Mouse (Mus musculus) layer of hippocampus, adult 9-10 months (tissue): Measurements from ENCODE around the gene Lins1.

Source experiments
- DNase-seq: peaks from one replicate; pipeline ENCODE4 v3.0.0; 2022; ENCODE audit warnings: low spot score

Gene Lins1

GRCm38 (mm10) chr7:66689620-66690360 is at the start of gene Lins1:
Gene Lins1 (plus strand): TSS chr7:66689889.
- peak; percentile 96 for DNase-seq

GRCm38 (mm10) chr7:66645736-66646135 is 44.0 kb upstream of the Lins1 start:
- DNase-seq = no peak

- no peak for DNase-seq
These were observed 40.5 kb upstream of the Lins1 start for GRCm38 (mm10) chr7:66649181-66649580.

DNA sequence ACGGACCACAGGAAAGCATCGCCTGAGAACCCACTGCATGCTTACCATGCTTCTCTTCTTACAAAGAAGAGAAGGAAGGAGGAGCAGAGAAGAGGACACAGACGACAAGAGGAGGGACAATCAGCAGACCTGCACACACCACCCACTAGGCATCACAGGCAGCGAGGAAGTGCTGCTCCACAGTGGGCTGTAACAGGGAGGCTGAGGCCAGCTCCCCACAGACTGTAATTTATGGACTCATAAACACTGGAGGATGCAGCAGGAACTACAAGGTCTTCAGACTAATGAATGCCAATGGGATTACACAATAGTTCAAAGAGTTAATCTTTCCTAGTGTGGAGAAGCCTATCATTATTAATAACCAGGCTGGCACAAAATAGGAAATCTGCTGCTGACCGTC is 38.8 kb upstream of the Lins1 start:
- no peak for DNase-seq

DNA sequence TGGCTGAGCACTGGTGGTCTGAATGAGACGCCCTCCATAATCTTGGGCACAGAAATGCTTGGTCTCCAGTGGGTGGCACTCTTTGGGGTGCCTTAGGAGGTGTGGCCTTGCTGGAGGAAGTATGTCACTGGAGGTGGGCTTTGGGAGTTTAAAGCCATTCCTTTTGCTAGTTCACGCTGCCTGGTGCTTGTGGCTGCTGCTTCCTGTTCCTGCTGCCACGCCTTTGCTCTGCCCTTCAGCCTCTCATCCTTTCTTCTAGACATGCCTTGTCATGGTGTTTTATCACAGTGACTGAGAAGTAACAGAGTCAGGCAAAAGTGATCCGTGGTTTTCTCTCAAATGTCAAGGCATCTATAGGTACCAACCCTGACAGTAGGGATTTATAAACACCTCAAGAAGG is 37.5 kb upstream of the Lins1 start:
- no peak for DNase-seq

- no peak for DNase-seq
These were observed 36.1 kb upstream of the Lins1 start for GRCm38 (mm10) chr7:66653596-66653995.

GRCm38 (mm10) chr7:66655471-66655870 is 34.2 kb upstream of the Lins1 start:
- DNase-seq = no peak

GRCm38 (mm10) chr7:66660291-66660690 is 29.4 kb upstream of the Lins1 start:
- no peak for DNase-seq

GRCm38 (mm10) chr7:66660972-66661371 is 28.7 kb upstream of the Lins1 start:
- no peak for DNase-seq

- peak; percentile 87 for DNase-seq
These were observed 28.1 kb upstream of the Lins1 start for GRCm38 (mm10) chr7:66661572-66661971.

- no peak for DNase-seq
These were observed 26.1 kb upstream of the Lins1 start for GRCm38 (mm10) chr7:66663548-66663947.

DNA sequence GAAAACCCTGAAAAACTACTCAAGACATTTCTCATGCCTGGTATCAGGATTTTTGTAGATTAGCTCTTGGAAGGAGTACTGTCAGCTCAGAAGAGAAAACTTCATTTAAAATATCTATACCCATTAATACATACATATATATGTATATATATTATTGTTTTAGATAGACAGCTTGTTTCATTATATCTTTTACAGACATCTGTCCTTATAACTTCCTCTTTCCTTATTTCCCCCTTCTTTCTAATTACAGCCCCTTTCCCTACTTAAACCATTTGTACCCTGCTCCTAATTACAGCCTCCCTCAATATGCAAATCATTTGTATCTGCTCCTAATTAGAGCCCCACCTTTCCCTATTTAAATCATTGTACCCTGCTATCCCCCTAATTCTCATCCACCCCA is 22.6 kb upstream of the Lins1 start:
- no peak for DNase-seq

DNA sequence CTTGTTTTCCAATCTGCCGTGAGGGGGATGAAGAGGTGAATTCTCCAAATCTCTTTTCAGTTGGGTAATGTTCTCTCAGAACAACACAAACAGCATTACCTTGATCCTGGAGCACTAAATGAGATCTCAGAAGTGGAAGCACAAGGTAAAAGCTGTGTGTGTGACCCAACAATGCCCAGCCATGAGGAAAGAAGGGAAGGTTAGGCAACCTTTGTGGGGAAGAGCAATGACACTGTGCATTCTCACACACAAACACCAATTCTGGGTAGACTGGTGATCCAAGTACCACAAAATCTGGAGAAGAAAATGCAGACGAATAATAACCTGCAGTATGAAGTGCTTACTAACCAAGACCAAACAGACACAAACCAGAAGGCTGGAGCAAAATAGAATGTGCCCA is 13.9 kb upstream of the Lins1 start:
- no peak for DNase-seq

GRCm38 (mm10) chr7:66682119-66682863 is 7.4 kb upstream of the Lins1 start:
- DNase-seq = no peak

GRCm38 (mm10) chr7:66688721-66689120 is 968 bp upstream of the Lins1 start:
- no peak for DNase-seq

DNA sequence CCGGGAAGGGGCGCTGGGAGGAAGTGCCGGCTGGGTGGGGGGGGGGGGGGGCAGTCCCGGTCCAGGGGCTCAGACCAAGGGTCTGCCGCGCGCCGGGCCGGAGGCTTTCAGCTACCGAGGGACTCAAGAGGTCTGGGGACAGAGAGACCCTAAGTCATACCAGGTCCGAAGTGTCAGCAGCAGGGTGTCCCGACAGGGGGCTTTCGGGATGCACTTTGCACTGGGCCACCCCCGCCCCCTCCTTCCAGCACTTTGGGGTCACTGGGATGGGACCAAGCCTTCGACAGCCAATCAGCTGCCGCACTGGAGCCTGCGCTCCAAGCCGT is 432 bp upstream of the Lins1 start, which contains the start of gene Asb7:
TSS of gene Asb7 (minus strand) at position 303 of the 326 bp plus-strand sequence.
- no peak for DNase-seq

DNA sequence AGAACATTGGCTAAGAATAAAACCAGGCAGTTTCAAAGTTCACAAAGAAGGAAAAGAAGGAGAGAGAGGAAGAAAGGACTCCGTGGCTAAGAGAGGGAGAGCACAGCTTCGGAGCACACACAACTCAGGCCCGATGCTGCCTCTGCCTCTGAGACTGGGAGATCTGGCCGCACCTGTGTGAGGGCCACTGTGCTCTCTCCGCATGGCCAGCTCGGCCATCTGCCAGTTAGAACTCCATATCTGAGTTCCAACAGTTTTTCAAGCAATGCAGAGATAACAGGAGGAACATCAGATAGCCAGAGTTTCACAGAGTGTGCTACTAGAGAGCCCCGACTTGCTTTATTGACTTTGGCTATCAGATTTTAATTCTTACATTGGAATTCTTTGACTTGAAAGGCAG is 4.8 kb downstream of the Lins1 start:
- DNase-seq = no peak

- DNase-seq = no peak
These were observed 13.0 kb downstream of the Lins1 start for GRCm38 (mm10) chr7:66702721-66703120.

DNA sequence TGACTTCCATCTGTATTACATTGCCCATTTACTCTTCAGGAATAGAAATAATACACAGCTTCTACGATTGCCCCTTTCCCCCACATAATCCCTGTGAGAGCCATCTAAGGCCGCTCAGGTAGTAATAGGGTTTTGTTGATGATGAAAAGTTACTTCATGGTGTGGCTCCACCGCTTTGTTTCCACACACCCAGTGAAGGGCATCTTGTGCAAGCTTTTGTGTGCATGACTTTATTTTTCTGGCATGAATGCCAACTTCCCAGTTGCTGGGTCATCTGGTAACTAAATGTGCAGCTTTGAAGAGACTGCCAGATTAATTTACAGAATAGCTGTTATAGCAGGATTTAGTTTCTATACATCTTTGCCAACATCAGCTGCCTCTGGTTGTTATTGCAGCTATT is 14.9 kb downstream of the Lins1 start:
- no peak for DNase-seq

- no peak for DNase-seq
These were observed 21.5 kb downstream of the Lins1 start for GRCm38 (mm10) chr7:66711166-66711565.

DNA sequence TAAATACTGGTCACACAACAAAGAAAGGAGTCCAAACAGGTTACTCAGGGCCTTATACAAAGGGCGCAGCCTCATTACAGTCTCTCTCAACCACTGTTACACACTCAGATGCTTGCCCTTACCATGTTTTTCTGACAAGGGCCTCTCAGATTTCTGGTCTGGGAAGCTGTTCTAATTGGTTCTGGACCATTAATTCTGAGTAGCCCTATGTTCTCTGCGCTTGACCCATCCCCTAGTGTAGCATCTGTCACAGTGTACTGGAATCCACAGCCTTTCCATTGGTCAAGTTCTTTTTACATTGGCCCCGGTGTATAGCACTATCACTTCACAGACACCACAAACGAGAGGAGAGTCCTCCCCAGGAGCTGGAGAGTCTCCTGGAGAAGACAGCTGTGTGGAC is 34.8 kb downstream of the Lins1 start:
- no peak for DNase-seq

- no peak for DNase-seq
These were observed 35.3 kb downstream of the Lins1 start for GRCm38 (mm10) chr7:66724954-66725353.

DNA sequence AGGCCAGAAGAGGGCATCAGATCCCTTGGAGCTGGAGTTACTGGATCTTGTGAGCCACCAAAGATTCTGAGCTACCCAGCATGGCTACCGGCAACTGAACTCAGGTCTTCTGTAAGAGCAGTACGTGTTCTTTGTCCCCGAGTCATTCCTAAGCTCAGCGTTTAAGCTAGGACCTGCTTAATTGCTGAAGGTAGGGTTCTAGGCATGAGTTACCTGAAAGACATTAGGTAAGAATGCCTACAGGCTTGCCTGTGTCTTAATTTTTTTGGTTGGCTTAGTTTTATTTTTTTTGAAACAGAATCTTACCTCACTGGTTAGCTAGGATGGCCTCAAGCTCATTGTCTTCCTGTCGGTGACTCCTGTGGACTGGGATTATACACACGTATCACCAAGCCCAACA is 38.4 kb downstream of the Lins1 start:
- DNase-seq = no peak

DNA sequence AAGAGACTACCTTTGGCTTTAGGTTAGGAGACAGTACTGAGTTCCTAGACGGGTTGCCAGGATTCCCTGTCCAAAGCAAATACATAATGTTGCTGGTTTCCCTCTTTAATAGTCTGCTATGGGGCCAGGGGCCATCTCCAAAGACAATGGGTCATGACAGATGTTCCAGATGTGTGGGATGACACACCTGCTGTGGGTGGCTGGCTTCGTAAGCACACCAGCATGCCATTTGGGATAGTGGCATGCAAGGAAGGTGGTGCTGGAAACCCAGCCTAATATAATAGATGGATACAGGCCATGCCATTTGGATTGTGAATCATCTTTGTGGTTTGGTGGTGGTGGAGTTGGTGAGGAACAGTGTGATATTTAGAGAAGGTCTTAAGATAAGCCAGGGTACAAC is 39.5 kb downstream of the Lins1 start:
- DNase-seq = no peak
